Mouse (Mus musculus) adrenal gland, postnatal 4 days (tissue): ENCODE results near the gene Ccdc17. TPM values are rescaled to one million over a fixed set of nuclear protein-coding genes. Genes with fewer than 3 reads are reported as not detected.
A peak's percentile ranks its signal among the peaks of the same experiment; 100 is the strongest.

Experiments
- DNase-seq, 2 experiments: peaks; one replicate each; pipeline ENCODE4 v3.0.0; 2021 to 2022; ENCODE audit warnings: low spot score in 2 of 2, mixed read lengths in 2 of 2
- long read RNA-seq, 2 experiments: library from polyadenylated mRNA; stranded (forward); transcript quantifications; one replicate each; pipeline ENCODE4 v2.0.0; 2021
- total RNA-seq, 2 experiments: library from RNA; stranded (reverse); gene quantifications; 2 replicates each; pipeline ENCODE4 v1.2.3; 2021

Ccdc17 gene
- 10 to 100 TPM; 14.4 to 16.1 TPM for total RNA-seq
- long read RNA-seq, experiment 1, partial matches to known transcripts, result 8 of 14 reads
- long read RNA-seq, experiment 1, other reads (novel, unspliced or antisense), result 6 of 14 reads
- long read RNA-seq, experiment 2, partial matches to known transcripts, result 10 of 22 reads
- long read RNA-seq, experiment 2, other reads (novel, unspliced or antisense), result 10 of 22 reads

GRCm38 (mm10) chr4:116596379-116596778 lies at the start of gene Ccdc17:
Gene Ccdc17, plus strand, starts transcription at chr4:116596654.
- DNase-seq, result no peak

DNA sequence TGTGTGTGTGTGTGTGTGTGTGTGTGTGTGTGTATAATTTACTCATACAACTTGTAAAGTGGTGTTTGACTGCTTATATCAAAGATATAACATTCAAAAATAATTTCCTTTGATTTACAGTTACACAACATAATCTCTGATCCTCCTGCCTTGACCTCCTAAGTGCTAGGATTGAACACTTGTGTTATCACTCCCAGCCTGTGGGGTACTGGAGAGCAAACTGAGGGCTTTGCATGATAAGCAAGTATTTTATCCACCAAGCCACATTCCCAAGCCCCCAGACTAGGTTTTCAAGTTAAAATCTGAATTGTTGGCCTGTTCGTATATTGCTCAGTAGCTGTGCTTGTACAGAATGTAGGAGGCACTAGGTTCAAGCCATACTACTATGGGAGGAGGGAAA lies 46.0 kb upstream of the Ccdc17 start:
- no peak for DNase-seq

GRCm38 (mm10) chr4:116553035-116553434 lies 43.4 kb upstream of the Ccdc17 start:
- DNase-seq, result no peak

GRCm38 (mm10) chr4:116555413-116556300 lies 40.8 kb upstream of the Ccdc17 start, which contains the start of gene Tmem69:
Gene Tmem69, minus strand, starts transcription at chr4:116555936.
- DNase-seq, result peak; percentile 31 to 60

DNA sequence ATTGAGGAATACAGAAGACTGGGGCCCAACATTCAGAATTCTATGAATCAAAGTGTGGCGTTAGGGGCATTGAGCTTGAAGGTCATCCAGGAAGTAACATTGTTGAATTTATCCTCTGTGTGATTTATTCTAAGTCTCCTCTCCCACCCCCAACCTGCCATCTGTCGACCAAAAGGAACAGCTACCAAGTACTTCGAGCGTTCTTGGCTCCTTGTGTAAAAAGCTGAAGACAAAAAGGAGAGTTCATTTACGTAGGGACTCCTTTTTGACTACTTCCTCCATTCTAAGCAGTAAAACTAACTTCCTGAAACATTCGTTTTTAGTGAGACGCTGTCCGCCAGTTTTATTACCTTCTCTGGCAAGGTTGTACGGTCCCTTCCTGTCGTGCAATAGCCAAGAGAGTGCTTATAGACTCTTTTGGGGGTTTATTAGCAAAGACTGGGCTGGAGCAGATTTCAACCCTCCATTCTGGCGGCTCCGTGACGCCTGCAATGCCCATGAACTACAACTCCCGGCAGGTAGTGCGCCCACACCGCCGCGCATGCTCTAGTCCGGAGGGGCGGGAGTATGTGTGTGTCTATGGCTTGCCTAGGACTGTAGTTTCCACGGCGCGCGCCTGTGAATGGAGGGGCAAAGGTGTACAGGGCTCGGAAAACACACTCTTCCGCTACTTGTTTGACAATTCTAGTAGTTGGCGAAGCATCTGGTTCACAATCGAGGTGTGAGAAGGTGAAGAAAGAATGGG lies 39.7 kb upstream of the Ccdc17 start:
- DNase-seq, result peak; percentile 73 to 89

DNA sequence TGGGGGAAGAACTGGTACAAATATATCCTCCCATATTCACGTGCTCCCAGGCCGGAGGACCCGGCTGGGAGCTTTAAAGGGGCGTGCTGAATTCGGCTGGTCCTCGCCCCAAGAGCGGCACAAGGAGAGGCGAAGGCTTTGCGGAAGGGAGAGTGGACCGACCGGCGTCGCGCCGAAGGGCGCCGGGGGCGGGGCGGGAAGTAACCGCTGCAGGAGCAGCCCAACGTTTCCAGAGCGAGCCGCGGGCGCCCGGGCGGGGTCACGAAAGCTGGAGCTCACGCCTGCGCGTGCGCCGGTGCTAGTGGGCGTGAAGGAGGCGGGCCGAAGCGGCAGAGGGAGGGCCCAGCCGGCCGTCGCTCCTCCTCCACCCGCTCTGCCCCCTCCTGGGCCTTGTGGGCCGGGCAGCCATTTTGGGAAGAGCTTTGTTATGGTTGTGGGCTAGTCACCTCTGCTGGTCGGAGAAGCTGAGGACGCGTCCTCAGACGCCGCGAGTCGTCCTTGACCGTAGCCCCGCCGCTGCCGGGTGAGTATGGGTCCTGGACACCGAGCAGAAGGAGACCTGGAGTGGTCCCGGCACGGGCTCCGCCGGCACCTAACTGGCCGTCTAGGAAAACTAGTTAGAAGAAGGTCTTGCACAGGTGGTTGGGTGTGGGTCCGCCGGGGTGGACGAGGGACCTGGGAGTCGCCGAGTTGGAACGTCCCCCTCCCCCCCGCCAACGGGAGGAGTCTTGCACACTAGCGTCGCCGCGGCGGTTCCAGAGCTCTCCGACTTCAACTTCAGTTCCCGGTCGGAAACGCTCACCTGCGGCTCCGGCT lies 38.9 kb upstream of the Ccdc17 start, which contains the start of gene Gpbp1l1:
Gene Gpbp1l1, plus strand, starts transcription at position 353 of the 816 bp plus-strand sequence.
- DNase-seq, result peak; percentile 97 to 98

DNA sequence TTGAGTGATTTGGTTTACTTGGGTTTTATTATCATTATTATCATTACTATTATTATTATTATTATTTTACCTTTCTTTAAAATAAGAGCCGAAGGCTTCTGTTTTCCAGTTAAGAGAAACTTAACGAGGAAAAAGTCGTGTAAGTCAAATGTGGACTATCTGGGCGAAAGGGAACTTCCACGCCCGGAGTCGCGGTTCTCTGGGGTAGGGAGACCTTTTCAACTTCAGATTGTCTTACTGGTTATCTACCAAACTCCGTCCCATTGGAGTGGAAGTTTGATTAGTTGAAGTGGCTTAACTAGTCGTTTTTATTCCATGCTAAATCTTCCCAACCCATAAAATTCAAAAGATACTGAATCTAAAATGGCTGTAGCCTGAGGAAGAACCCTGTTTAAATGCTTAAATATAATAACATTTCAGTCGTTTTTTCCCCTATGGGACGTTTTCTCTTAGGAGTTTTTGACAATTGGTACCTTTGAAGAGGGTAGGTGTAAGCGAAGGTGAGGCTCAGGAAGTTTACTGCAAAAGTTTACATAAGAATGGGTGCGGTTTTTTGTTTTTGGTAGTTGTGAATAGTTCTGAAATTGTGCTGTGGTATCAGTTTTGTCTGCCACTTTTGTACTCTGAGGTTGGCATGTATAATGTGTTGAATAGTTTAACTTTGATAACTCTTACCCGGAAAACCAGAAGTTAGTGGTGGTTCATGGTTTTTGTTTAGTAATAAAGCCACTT lies 38.1 kb upstream of the Ccdc17 start:
- no peak for DNase-seq

- DNase-seq, result no peak
Observed at GRCm38 (mm10) chr4:116595793-116596192, 661 bp upstream of the Ccdc17 start.

- peak; percentile 65 to 82 for DNase-seq
Observed at GRCm38 (mm10) chr4:116596978-116597881, 776 bp downstream of the Ccdc17 start.

GRCm38 (mm10) chr4:116612621-116613020 lies 16.2 kb downstream of the Ccdc17 start:
- no peak for DNase-seq

DNA sequence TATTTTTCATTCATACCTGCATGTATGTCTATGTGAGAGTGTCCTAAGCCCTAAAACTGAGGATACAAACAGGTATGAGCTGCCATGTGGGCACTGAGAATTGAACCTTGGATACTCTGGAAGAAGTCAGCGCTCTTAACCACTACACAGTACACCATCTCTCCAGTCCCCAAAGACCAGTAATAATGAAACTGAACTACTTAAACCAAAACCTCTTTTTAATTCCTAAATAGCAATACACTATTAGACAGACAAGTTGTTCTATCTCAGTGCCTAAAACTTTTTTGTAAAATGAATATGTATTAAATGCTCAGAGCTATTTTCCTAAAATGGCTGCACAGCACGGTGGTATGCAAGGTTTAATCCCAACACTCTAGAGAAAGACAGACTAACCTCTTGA lies 18.8 kb downstream of the Ccdc17 start:
- DNase-seq, result no peak

- no peak for DNase-seq
Observed at GRCm38 (mm10) chr4:116624831-116625230, 28.4 kb downstream of the Ccdc17 start.

GRCm38 (mm10) chr4:116626658-116627358 lies 30.4 kb downstream of the Ccdc17 start:
- DNase-seq, result peak; percentile 67 to 69

DNA sequence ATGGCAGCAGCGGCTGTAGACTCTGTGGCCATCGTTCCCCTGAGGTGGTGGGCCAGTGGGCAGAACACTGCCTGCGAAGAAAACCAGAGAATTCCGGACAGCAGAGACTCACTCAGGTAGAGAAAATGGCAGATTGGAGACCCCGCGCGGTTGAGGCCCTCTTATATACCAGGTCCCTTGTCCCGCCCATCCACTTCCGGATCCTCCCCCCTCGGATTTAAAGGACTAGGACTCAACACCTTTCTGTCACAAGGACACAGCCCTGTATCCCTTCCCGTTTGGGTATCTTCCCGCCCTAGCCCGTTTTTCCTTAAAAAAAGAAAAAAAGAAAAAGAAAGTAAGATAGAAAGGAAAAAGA lies 30.9 kb downstream of the Ccdc17 start:
- peak in 1 of 2 experiments; percentile 85 for DNase-seq

GRCm38 (mm10) chr4:116627722-116628662 lies 31.5 kb downstream of the Ccdc17 start, which contains the start of gene Nasp:
Gene Nasp, minus strand, starts transcription at chr4:116627941.
- peak; percentile 24 to 52 for DNase-seq

GRCm38 (mm10) chr4:116635197-116635596 lies 38.7 kb downstream of the Ccdc17 start:
- no peak for DNase-seq

GRCm38 (mm10) chr4:116638821-116639220 lies 42.4 kb downstream of the Ccdc17 start:
- no peak for DNase-seq
